Mouse (Mus musculus): ENCODE results near the gene Zfp59.
"Not testable (repeated sequence)": the region's sequence is repeated elsewhere in the genome, so short reads cannot be mapped to it uniquely, and the experiment has no call there.

Gene Zfp59

DNA sequence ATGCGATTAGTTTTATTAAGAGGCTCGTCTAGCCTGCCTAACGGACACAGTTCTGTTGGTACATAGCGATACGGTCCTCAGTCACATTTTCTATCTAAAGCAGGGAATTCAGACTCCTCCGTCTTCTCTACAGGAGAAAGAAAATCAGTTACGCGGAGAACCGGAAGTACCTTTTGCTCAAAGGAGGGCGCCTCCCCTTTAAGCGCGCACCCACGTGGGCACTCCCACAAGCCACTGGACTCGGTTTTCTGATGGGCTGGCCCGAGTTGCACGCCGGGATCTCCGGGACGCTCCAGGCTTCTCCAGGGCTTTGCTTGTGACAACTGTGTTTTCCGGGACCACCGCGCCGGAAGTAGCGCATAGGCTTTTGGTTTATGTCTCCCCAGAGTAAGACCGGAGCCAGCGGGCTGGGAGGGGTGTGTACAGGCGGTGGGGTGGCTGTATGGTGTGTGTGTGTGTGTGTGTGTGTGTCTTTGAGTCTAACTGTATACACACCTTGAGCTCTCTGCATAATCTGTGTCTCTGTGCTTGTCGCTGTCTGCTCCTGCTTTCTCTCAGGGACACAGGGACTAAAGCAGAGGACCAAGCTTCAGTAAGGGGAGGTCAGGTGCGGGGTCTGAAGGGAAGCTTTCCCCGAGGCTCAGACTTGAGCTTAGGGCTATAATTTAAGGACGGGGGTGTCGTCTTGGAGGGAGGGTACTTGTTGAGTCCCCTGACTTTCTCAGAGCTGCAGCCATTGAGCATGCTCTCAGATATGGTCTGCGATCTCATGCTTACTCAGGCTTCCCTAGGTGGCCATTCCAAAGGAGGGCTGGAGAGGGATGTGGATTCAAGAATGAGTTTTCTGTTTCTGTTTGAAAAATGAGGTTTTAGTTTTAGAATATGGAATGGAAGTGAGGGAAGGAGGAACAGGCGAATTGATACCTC lies at the start of gene Zfp59:
Gene Zfp59, plus strand, starts transcription at position 285 of the 927 bp plus-strand sequence.
- peak; percentile 54 for DNase-seq (ENCODE audit: extremely low spot score, low read depth, low spot score)

DNA sequence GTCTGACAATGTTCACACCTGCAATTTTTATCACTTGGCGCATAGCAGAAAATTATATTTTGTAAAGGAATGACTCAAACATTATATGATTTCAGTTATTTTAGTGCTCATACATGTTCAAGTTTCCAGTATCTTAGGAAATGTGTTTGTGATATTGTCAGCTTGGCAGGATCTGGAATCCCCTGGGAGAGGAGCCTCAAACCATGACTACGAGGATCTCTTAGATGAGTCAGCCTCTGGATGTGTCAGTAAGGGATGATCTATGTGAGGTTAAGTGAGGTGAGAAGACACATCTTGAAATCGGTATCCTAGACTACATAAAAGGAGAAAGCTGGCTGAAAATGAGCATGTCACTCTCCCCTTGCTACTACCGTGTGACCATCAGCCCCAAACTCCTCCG lies 49.1 kb upstream of the Zfp59 start:
- no peak for DNase-seq (ENCODE audit: extremely low spot score, low read depth, low spot score)

DNA sequence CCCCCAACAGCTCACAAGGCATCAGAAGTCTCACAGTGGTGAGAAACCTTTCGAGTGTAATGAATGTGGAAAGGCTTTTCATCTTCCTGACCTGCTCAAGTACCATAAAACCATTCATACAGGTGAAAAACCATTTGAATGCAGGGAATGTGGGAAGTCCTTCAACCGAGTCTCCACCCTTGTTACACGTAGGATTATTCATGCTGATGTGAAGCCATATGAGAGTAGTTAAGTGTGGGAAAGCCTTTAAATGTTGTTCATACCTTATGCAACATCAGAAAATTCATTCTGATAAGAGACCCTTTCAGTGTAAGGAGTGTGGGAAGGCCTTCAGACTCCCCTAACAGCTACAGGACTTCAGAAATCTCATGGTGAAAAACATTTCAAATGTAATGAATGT lies 44.5 kb upstream of the Zfp59 start:
- not testable (repeated sequence) for DNase-seq (ENCODE audit: extremely low spot score, low read depth, low spot score)

DNA sequence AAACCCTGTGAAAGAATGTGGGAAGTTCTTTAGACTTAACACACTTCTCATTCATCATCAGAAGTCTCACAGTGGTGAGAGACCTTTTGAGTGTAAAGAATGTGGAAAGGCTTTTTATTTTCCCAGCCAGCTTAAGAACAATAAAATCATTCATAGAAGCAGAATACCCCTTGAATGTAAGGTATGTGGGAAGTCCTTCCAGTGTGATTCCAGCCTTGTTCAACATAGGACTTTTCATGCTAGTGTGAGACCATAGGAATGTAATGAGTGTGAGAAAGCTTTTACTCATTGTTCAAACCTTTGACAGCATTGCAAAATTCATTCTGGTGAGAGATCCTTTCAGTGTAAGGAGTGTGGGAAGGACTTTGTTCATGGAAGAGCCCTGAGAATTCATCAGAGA lies 43.8 kb upstream of the Zfp59 start:
- no peak for DNase-seq (ENCODE audit: extremely low spot score, low read depth, low spot score)

DNA sequence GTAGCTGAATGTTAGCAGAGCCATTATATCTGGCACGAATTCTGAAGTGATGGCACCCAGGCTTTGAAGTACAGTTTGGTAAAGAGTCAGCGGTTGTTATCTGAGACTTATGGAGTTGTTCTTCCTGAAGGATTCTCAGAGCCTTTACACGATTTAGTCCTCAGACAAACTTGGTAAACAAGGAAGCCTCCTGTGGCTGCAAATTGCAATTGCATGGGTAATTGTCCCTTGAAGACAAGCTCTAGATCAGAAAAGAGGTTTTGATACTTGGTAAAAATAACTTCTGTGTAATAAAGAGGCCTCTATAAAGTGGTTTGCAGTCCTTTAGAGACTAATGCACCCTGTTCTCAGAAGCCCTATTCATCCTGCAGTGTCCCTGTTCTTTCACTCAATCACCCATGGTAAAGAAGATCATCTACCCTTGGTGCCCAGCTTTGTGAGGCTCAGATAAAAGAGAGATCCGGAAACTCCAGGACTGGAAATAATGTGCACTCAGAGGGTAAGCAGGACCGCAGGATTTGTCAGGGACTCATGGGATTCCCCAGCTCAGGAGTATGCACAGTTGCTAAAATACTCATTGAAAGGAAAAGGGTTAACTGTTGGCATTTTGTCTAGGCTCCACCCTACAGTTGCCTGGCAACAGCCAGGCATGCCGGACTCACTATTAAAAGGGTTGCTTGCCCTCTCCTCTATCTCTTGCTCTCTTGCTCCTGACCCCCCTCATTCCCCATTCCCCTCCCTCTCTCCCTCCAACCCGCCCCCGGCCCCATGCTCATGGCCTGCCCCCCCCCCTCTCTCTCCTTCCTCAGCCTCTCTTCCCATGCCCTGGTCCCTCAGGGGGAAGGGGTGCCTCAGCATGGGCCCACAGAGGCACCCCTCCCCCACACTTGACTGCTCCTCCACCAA lies 40.2 kb upstream of the Zfp59 start:
- DNase-seq (ENCODE audit: extremely low spot score, low read depth, low spot score): no peak

DNA sequence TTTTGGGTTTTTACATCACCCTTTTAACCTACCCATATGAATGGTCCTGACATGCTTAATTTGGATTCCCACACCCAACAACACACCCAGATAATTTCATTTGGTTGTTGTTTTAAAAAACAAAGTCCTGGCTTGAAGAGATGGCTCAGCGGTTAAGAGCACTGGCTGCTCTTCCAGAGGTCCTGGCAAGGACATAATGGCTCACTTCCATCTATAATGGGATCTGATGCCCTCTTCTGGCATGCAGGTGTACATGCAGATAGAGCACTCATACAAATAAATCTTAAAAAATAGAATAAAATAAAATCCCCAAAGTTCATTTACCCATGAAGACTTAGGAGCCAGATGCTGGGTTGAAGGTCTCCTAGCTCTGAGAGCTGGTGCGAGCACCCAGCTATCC lies 37.3 kb upstream of the Zfp59 start:
- no peak for DNase-seq (ENCODE audit: extremely low spot score, low read depth, low spot score)

DNA sequence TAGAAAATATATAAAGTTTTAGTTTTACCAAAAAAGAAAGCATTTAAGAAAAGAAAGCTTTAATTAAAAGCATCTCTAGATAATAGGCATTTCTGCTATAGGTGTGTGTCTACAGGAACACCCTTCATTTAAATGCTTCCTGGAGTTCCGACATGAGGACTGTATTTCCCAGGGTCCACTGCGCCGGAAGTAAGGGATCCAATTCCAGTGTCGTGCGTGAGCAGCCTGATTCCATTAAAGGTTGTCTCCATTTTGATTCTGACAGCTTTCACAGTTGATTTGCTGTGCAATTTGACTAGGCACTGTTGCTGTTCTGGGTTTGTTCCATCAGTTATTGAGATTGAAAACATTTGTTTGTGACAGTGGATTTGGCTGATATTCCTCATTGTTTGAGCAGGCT lies 35.4 kb upstream of the Zfp59 start:
- no peak for DNase-seq (ENCODE audit: extremely low spot score, low read depth, low spot score)

DNA sequence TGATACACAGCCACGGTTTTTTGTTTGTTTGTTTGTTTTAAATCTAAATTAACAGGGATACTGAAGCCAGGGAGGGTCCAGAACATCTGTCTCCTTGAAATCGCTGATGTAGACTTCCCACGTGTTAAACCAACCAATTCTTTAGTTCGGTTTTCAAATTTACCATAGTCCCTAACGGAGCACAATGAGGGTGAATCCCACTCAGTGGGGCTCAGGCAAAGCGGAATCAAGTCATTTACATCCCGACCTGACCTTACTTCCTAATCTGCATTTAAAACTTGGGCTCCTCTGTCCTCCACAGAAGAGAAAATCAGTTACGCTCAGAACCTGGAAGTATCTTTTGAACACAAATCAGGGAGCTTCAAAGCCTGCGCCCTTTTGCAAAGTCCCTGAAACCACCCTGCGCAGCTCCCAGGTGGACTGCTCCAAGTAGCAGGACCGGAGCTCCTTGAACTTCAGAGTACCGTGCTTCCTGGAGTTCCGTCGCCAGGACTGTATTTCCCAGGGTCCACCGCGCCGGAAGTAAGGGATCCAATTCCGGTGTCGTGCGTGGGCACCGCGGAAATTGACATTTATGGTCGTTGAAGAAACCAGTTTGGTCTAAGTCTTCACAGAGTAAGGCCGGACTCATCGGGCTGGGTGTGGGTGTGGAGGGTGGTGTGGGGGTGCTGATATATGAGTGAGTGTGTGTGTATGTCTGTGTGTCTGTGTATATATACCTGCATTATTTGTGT lies 33.9 kb upstream of the Zfp59 start:
- peak; percentile 44 for DNase-seq (ENCODE audit: extremely low spot score, low read depth, low spot score)

DNA sequence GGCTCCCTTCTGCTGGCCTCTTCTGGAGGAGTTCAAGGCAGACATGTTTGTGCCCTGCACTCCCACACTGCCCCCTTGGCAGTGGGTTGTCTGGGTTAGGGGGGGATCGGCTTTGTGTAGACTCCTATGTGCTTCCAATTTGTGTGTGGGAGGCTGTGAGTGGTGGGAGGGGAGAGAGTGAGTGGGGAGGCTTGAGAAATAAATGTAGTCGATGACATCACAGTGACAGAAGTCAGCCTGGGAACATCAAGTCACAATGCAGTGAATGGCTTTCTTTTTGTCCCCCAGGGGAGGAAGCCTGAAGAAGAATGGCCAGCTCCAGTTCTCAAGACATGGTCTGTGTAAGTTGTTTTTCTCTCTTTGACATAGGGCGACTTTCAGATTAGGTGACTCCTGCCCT lies 31.5 kb upstream of the Zfp59 start, which contains the start of gene Zfp626:
Gene Zfp626, plus strand, starts transcription at position 301 of the 400 bp plus-strand sequence.
- DNase-seq (ENCODE audit: extremely low spot score, low read depth, low spot score): not testable (repeated sequence)

DNA sequence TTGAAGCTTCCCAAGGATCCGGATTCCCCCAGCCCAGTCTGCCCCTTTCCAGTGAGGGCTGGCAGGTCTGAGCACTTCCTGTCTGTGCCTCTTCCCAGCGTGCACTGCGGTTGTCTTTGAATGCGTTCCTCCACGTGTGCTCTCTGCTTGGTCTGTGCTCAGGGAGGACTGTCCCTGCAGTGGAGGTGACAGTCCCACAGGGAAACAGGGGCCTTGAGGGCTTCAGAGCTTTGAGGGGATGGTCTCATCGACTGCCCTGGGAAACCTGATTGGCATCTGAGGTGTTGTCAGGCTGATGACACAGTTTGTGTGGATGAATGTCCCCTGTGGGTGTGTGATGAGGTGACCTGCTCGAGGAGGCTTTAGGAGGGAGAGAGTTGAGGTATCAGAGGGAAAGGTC lies 31.1 kb upstream of the Zfp59 start:
- DNase-seq (ENCODE audit: extremely low spot score, low read depth, low spot score): not testable (repeated sequence)

DNA sequence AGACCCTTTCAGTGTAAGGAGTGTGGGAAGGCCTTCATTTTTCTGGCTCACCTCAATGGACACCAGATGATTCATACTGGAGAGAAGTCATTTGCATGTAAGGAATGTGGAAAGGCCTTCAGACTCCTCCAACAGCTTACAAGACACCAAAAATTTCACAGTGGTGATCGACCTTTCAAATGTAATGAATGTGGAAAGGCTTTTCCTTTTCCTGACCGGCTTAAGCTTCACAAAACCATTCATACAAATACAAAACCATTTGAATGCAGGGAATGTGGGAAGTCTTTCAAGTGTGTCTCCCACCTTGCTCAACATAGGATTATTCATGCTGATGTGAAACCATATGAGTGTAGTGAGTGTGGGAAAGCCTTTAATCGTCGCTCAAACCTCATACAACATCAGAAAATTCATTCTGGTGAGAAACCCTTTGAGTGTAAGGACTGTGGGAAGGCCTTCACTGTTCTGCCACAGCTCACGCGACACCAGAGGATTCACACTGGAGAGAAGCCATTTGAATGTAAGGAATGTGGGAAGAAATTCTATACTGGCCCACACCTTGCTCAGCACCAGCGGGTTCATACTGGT lies 19.8 kb upstream of the Zfp59 start:
- no peak for DNase-seq (ENCODE audit: extremely low spot score, low read depth, low spot score)

DNA sequence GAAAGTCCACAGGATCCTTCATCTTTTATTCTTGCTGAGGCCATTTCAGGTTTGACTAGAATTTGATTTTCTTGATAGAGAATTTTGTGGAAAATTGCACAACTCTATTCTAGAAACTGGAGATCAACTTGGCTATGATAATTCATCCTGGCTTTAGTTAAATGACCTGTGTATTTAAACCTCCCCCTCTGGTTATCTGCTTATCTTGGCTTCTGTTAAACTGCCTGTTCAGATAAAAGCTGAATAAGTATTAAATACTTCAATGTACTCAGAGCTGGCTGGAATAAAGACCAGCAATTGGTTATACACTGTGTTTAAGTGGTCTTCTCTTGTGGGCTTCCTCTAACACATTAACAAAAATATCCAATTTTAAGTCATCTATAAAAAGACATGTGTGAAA lies 15.8 kb upstream of the Zfp59 start:
- no peak for DNase-seq (ENCODE audit: extremely low spot score, low read depth, low spot score)

DNA sequence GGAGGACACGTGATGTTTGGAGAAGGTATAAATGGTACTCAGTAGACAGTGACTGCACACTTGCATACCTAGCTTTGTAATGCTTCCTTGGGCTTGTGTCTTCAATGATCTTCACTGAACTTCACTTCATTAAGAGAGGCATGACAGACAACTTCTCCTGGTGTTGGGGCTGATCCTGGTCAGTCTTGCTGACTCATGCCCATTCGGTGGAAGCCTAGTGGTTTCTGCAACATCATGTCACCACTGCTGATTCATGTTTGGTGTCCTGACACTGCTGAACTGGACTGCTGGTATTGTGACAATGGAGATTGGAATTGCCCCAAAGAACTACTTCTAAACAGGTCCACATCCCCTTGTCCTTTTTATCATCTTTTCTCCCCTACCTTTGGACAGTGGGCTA lies 4.3 kb upstream of the Zfp59 start:
- no peak for DNase-seq (ENCODE audit: extremely low spot score, low read depth, low spot score)

DNA sequence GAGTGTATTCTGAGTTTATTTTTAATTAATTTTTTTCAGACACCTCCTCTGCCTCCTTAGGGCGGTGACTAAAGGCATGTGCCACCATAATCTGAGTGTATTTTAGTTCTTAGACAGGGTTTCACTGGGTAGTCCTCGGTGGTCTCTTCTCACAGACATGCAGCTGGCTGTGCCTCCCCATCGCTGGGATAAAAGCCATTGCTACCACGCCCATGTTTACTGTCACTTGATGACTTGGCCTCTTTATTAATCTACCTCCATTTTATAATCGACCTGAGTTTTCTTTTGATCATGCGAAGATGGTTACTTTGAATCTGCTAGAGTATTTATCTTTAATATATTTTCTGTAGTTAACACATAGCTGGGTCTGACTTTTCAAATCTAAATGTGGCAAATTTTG lies 511 bp upstream of the Zfp59 start:
- no peak for DNase-seq (ENCODE audit: extremely low spot score, low read depth, low spot score)

DNA sequence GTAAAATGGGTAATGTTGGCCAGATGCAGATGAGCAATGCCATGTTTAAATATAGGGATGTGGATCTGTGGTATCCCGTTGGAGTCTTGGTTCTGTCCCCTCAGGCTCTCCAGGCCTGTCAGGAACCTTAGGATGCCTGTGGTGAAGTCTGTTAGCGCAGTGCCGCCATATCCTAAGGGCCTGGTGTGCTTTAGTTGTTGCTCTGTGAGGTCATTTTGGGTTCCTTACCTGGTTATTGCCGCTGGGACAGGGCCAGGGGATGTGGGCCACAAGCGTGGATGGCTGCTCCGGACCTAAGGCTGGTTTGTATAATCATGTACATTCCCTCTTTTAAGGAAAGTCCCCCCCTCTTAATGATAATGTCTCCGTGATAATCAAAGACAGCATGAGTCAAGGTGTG lies 1.2 kb downstream of the Zfp59 start:
- no peak for DNase-seq (ENCODE audit: extremely low spot score, low read depth, low spot score)

DNA sequence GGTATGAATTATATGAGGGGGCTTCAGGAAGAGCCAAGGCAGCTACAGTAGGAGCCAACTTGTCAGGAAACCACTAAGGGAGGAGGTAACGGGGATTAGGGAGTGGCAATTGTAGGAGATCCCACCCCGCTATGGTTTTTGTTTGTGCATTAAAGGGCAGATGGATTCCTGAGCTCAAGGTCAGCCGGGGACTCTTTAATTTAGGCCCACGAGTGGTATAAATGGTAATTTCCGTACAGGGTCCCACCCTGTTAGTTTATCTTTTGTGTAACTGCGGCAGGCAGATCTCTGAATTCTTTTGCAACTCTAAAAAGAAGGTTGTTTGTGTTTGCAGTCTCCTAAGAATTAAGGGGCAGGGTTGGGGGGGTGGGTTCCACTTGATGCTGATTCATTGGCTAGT lies 1.7 kb downstream of the Zfp59 start:
- no peak for DNase-seq (ENCODE audit: extremely low spot score, low read depth, low spot score)

DNA sequence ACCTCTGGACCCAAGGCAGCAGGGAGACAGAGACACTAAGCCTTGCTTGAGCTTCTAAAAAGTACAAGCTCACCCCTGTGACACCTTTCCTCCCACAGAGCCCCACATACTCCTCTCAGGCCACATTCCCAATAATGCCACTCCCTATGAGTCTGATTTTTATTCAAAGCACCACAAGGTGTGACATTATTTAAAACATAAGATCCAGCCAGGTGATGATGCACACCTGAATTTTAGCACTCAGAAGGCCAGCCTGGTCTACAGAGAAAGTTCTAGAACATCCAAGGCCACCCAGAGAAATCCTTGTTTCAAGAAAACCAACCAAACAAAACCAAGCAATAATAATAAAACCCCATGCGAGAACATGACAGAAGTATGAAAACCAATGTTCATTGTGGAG lies 18.8 kb downstream of the Zfp59 start, which contains the start of gene Zfp607a:
Gene Zfp607a, plus strand, starts transcription at position 301 of the 400 bp plus-strand sequence.
- no peak for DNase-seq (ENCODE audit: extremely low spot score, low read depth, low spot score)

DNA sequence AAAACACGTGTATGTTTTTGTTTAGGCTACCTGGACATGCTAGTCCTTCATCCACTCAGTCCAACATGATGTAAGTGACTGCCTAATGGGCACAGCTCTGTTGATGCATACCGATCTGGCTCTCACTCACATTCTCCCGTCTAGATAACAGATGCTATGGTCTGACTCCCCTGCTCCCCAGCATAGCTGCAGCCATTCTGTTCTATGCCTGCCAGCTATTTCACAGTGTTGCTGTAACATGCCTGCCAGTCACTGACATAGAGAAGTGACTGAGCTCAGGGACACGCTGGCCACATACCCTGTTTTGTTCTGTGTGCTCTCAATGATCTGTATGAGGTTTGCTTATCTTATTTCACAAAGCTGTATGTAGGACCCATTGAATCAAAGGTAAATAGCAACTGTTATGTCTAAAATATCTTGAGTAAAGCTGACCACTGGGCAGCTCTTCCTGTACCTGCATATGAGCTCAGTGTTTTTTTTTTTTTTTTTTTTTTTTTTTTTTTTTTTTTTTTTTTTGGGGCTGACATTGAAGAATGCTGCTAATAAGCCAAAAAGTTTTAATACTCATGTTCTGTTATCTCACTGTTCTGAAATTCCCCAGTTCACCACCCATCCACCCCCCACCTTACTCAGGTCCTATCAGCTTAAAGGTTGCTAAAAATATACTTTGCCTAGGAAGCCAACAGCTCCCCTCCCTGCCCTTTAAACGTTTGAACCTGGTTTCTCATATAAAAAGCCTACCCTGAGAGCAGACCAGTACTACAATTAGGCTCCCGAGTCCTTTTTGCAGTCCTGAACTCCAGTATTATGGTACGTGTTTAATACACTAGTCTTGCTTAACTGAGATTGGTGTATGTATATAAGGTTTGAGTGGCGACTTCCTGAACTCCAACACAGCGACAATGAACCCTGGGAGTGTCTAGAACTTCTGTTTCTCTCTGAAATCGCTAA lies 21.2 kb downstream of the Zfp59 start:
- no peak for DNase-seq (ENCODE audit: extremely low spot score, low read depth, low spot score)

DNA sequence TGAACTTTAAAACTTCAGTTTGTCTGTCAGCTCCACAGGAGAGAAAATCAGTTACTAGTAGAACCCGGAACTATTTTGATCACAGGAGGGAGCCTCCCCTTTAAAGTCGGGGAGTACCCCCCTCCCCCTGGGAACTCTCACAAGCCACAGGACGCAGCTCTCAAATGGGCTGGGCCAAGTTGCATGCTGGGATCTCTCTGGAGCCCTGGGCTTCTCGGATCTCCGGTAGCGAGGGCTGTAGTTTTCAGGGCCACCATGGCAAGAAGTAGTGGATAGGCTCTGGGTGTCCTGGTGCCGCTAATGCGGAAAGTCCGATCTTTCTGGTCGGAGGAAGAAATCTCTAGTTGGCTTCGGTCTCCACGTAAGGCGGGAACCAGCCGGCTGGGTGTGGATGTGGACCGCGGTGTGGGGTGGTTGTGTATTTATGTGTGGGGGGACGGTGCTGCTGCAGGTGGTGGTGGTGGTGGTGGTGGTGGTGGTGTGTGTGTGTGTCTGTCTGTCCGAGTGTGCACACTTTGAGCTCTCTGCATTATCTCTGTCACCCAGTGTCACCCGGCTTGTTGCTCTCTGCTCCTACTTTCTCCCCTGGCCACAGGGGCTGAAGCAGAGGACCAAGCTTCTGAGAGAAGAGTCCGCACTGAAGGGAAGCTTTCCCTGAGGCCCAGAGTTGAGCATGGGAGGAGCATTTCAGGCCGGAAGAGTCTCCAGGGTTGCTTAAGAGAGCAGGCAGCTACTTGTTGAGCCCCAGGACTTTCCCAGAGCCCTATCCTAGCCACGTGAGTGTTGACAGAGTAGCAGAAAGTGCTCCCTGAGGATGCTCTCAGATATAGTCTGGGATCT lies 22.2 kb downstream of the Zfp59 start:
- DNase-seq (ENCODE audit: extremely low spot score, low read depth, low spot score): no peak
